Mouse (Mus musculus) spleen, adult 2 months (tissue): ENCODE measurements around the gene Eif2d.
A peak's percentile ranks its signal among the peaks of the same experiment; 100 is the strongest.

ENCODE experiments used
- CTCF ChIP-seq: fragments of 200-500 bp; IDR thresholded peaks from 2 replicates; pipeline ENCODE4 v1.5.1; 2011; ENCODE audit warnings: mild to moderate bottlenecking, inconsistent platforms; ENCODE audit not compliant: insufficient read depth, insufficient read length, insufficient replicate concordance; ENCODE audit errors: extremely low read depth
- POLR2A ChIP-seq: fragments of 200-500 bp; IDR thresholded peaks from 2 replicates; pipeline ENCODE4 v1.6.1; 2011; ENCODE audit warnings: low read depth, low read length, inconsistent platforms

DNA sequence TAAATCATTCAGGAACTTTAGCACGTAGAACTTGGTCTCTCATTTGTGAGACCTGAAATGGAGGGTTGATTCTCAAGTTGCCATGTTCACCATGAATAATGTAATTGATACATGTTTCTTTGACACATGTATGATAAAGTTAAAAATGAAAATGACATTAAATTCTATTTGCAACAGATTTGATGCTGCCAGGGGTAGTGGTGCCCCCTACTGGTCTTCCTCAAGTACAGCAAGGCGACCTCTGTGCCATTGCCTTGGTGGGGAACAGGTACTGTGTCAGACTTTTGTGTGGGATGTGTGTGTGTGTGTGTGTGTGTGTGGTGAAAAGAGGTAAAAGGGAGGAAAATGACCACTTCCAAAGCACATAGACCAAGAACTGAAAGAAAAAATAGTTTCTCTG, 2.5 kb downstream of the Eif2d start:
- TF ChIP-seq CTCF = peak; percentile 71; the same call in 1 of the 2 replicates
- TF ChIP-seq POLR2A = no peak
